Mouse (Mus musculus): ENCODE measurements around the gene Tspo.

- TF ChIP-seq CTCF (IDR thresholded peaks at IDR 0.05; ENCODE audit: borderline replicate concordance, control insufficient read depth, extremely low read depth, insufficient read depth, low read length, poor library complexity) (no peak), POLR2A (IDR thresholded peaks at IDR 0.05; ENCODE audit: control insufficient read depth, extremely low read depth, insufficient read depth, low read length, poor library complexity) (no peak)
These were observed 8.2 kb downstream of the Tspo start for GRCm38 (mm10) chr15:83571636-83572035.
